Mouse (Mus musculus) kidney, adult 2 months (tissue): ENCODE measurements around the gene Tas2r103. TPM values are rescaled to one million over a fixed set of nuclear protein-coding genes. Genes with fewer than 3 reads are reported as not detected.

ENCODE experiments used
- DNase-seq: peaks from one replicate; pipeline ENCODE4 v3.0.0; 2021
- H3K27ac ChIP-seq: fragments of 200-500 bp; 2 replicates; pipeline ENCODE4 v1.5.1; 2012; ENCODE audit warnings: low read depth, low read length, control low read depth, inconsistent platforms; ENCODE audit not compliant: insufficient read depth
- H3K27me3 ChIP-seq: fragments of 200-500 bp; replicated peaks from 2 replicates; pipeline ENCODE4 v1.6.1; 2012; ENCODE audit warnings: mild to moderate bottlenecking, moderate library complexity, low read length, inconsistent platforms; ENCODE audit not compliant: control insufficient read depth, insufficient read depth
- H3K36me3 ChIP-seq: fragments of 200-500 bp; 2 replicates; pipeline ENCODE4 v1.6.1; 2012; ENCODE audit warnings: mild to moderate bottlenecking, moderate library complexity, low read length, inconsistent platforms; ENCODE audit not compliant: control insufficient read depth, insufficient read depth
- H3K4me1 ChIP-seq: fragments of 200-500 bp; 2 replicates; pipeline ENCODE4 v1.6.1; 2011; ENCODE audit warnings: low read length; ENCODE audit not compliant: control insufficient read depth, insufficient read depth
- H3K4me3 ChIP-seq: fragments of 200-500 bp; 2 replicates; pipeline ENCODE4 v1.5.1; 2011; ENCODE audit warnings: mild to moderate bottlenecking, low read depth, low read length, control low read depth; ENCODE audit not compliant: insufficient read depth
- CTCF ChIP-seq: fragments of 200-500 bp; conservative IDR thresholded peaks from 2 replicates; pipeline ENCODE4 v1.5.1; 2011; ENCODE audit warnings: low read depth, mild to moderate bottlenecking, control low read depth, low read length, moderate library complexity, mixed read lengths; ENCODE audit not compliant: insufficient read depth, insufficient read length
- POLR2A ChIP-seq: fragments of 200-500 bp; IDR thresholded peaks from one replicate; pipeline ENCODE4 v1.6.1; 2011; ENCODE audit warnings: low read depth, low read length, control low read depth
- WGBS: fragments of 180-500 bp; shearing (Covaris S2); methylation state at CpG from one replicate; pipeline ENCODE4 v1.1.7; 2018; 5-methylcytosine and 5-hydroxymethylcytosine counted together
- polyA plus RNA-seq: library from polyadenylated mRNA; depleted of rRNA; stranded (reverse); fragments of >200 nt; gene quantifications from 2 replicates; pipeline ENCODE4 v1.2.3, GENCODE M21; 2012; rRNA removed

The Tas2r103 gene
- polyA plus RNA-seq: not detected in 2 replicates

GRCm38 (mm10) chr6:133037001-133037400, at the start of gene Tas2r103:
TSS of gene Tas2r103 (minus strand) at chr6:133037101.
- 74% methylated on average over 2 of the region's 2 CpGs for WGBS
- H3K27me3 ChIP-seq: no peaks in the 10 kb centered on the region
- no peak for TF ChIP-seq CTCF
- TF ChIP-seq POLR2A: no peak

DNA sequence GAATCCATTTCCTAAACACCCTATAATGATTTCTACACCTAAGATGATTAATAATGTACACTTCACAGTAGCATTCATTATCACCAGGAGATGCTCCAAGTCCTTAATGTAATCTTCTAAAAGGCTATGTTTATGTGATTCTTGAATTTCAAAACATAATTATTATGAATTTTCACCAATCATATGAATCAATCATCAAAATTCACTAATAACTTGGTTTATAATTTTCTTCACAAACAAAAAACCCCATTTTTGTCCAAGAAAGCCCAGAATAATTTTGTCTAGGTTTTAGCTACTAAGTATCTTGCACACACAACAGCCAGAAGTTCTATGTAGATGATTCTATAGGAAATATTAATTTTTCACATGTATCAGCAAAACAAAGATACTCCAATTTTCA, 18.8 kb upstream of the Tas2r103 start, which contains the start of gene Tas2r140:
Gene Tas2r140, minus strand, starts transcription at position 101 of the 400 bp plus-strand sequence.
- H3K27me3 ChIP-seq: no peaks in the 10 kb centered on the region
- no peak for DNase-seq
- no peaks in the 10 kb centered on the region for H3K4me1 ChIP-seq
- H3K4me3 ChIP-seq: no peak within 1 kb of the TSS
- no peaks in the 10 kb centered on the region for H3K36me3 ChIP-seq
- TF ChIP-seq CTCF (no peak), POLR2A (no peak)
- H3K27ac ChIP-seq: no peak within 1 kb of the TSS

More at GRCm38 (mm10) chr6:133037001-133037400, at the start of gene Tas2r103:
- Histone ChIP-seq H3K4me1 (no peaks in the 10 kb centered on the region), H3K4me3 (no peak within 1 kb of the TSS), H3K27ac (no peak within 1 kb of the TSS), H3K36me3 (no peaks in the 10 kb centered on the region)
- DNase-seq: no peak

Other genes with a start within 250 kb of the Tas2r103 start
- gene Tas2r117, start 234.3 kb downstream of the Tas2r103 start, polyA plus RNA-seq: not detected in 2 replicates
- gene Tas2r123, start 190.0 kb downstream of the Tas2r103 start, polyA plus RNA-seq: not detected in 2 replicates
- gene Tas2r116, start 181.7 kb downstream of the Tas2r103 start, polyA plus RNA-seq: not detected in 2 replicates
- gene Tas2r110, start 169.1 kb downstream of the Tas2r103 start, polyA plus RNA-seq: not detected in 2 replicates
- not detected in 2 replicates for gene Tas2r113, start 144.1 kb downstream of the Tas2r103 start, polyA plus RNA-seq
- not detected in 2 replicates for gene Tas2r125, start 127.5 kb downstream of the Tas2r103 start, polyA plus RNA-seq
- gene Tas2r129, start 86.0 kb downstream of the Tas2r103 start, polyA plus RNA-seq: not detected in 2 replicates
- not detected in 2 replicates for gene Tas2r131, start 79.2 kb downstream of the Tas2r103 start, polyA plus RNA-seq
- not detected in 2 replicates for gene Tas2r109, start 56.1 kb downstream of the Tas2r103 start, polyA plus RNA-seq
- gene Tas2r140, start 18.7 kb upstream of the Tas2r103 start, polyA plus RNA-seq: not detected in 2 replicates
- gene Smim10l1, start 67.8 kb upstream of the Tas2r103 start, polyA plus RNA-seq: 60.8 and 115 TPM in 2 replicates